Mouse (Mus musculus): ENCODE results near the gene Hsdl1.

DNA sequence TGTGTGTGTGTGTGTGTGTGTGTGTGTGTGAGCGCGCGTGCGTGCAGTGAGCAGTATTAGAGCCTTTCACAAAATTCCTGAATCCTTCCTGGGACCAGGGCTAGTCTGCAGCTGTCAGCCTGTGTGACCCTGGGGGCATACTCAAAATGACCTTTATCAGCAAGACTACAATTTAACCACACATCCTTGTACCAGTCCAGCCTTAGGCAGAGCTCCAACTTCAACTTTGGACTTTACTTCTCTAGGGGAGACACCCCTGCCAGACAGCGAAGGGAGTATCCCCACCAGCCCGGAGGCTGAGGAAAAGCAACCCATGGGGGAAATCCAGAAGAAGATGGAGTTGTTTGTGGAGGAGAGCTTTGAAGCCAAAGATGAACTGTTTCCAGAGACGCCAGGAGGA is 16.5 kb upstream of the Hsdl1 start:
- TF ChIP-seq CTCF (IDR thresholded peaks at IDR 0.05; ENCODE audit: control insufficient read depth, insufficient read depth, insufficient read length), result no peak
- TF ChIP-seq MYOD1 (IDR thresholded peaks at IDR 0.05; ENCODE audit: control insufficient read depth, insufficient read length, low read depth), result no peak
- TF ChIP-seq USF1 (IDR thresholded peaks at IDR 0.05; ENCODE audit: low read depth), result no peak
